Mouse (Mus musculus) lung, embryonic 14.5 days (tissue): Measurements from ENCODE around the gene Angptl7. TPM values are rescaled to one million over a fixed set of nuclear protein-coding genes. Genes with fewer than 3 reads are reported as not detected.

Source experiments
- ATAC-seq: fragments of 200-750 bp; cut with Nextera tagmentation; 2 replicates; pipeline ENCODE4 v1.8.0; 2017; ENCODE audit warnings: mild to moderate bottlenecking, moderate TSS enrichment, moderate library complexity; ENCODE audit not compliant: insufficient read depth
- DNase-seq: peaks from one replicate; pipeline ENCODE4 v3.0.0-alpha.2; 2015
- H3K27ac ChIP-seq: fragments of 300-500 bp; sonication (generic); 2 replicates; pipeline ENCODE4 v1.5.1; 2014; ENCODE audit warnings: low read depth, mild to moderate bottlenecking, moderate library complexity
- H3K27me3 ChIP-seq: fragments of 300-500 bp; sonication (generic); 2 replicates; pipeline ENCODE4 v1.6.1; 2014; ENCODE audit warnings: low read length, control low read depth; ENCODE audit not compliant: insufficient read depth
- H3K36me3 ChIP-seq: fragments of 300-500 bp; sonication (generic); 2 replicates; pipeline ENCODE4 v1.6.1; 2014; ENCODE audit warnings: control low read depth; ENCODE audit not compliant: insufficient read depth
- H3K4me1 ChIP-seq: fragments of 300-500 bp; sonication (generic); 2 replicates; pipeline ENCODE4 v1.6.1; 2014; ENCODE audit warnings: antibody characterized with exemption, control low read depth; ENCODE audit not compliant: insufficient read depth
- H3K4me2 ChIP-seq: fragments of 300-500 bp; sonication (generic); 2 replicates; pipeline ENCODE4 v1.6.1; 2014; ENCODE audit warnings: mild to moderate bottlenecking
- H3K4me3 ChIP-seq: fragments of 300-500 bp; sonication (generic); 2 replicates; pipeline ENCODE4 v1.5.1; 2014; ENCODE audit warnings: low read depth, low read length
- H3K9ac ChIP-seq: fragments of 300-500 bp; sonication (generic); 2 replicates; pipeline ENCODE4 v1.6.1; 2014
- H3K9me3 ChIP-seq: fragments of 300-500 bp; sonication (generic); 2 replicates; pipeline ENCODE4 v1.6.1; 2016; ENCODE audit warnings: low read depth, low read length, control low read depth
- CTCF ChIP-seq: IDR thresholded peaks from 2 replicates; pipeline ENCODE4 v1.5.1; 2016; ENCODE audit warnings: antibody characterized with exemption, low read depth
- WGBS: fragments of 180-500 bp; shearing (Covaris S2); extraction: QIAGEN DNeasy Blood & Tissue Kit; methylation state at CpG from one replicate; pipeline ENCODE4 v1.1.7; 2014; 5-methylcytosine and 5-hydroxymethylcytosine counted together
- polyA plus RNA-seq: library from polyadenylated mRNA; unstranded; fragments of >200 nt; fragmentation: Nextera tagmentation; extraction: Ambion mirVana; gene quantifications from 2 replicates; pipeline ENCODE4 v1.2.1, GENCODE M21; 2014

Gene Angptl7
- polyA plus RNA-seq, 1 experiment from 2014 or later, result 0.75 TPM

- Histone ChIP-seq H3K4me3 (no peak overlapping the region), H3K4me1 (no peaks in the 10 kb centered on the region), H3K27me3 (no peaks in the 10 kb centered on the region), H3K36me3 (peaks cover 93% of the 10 kb centered on the region), H3K9ac (no peak overlapping the region), H3K27ac (no peak overlapping the region), H3K4me2 (no peak overlapping the region), H3K9me3 (no peaks in the 10 kb centered on the region)
- WGBS, result 72% methylated on average over 14 of the region's 14 CpGs
- DNase-seq (peak; percentile 72), ATAC-seq (peak; percentile 65; the same call in 1 of the 2 replicates)
- TF ChIP-seq CTCF, result peak; percentile 53
Measured at GRCm38 (mm10) chr4:148463208-148463960, 36.9 kb downstream of the Angptl7 start.

GRCm38 (mm10) chr4:148462717-148463116 lies 37.5 kb downstream of the Angptl7 start:
- no peaks in the 10 kb centered on the region for H3K4me1 ChIP-seq
- ATAC-seq, result peak; percentile 14; the same call in 1 of the 2 replicates
- WGBS, result 94% methylated on average over 13 of the region's 13 CpGs
- H3K4me2 ChIP-seq, result no peak overlapping the region
- no peak overlapping the region for H3K27ac ChIP-seq
- no peaks in the 10 kb centered on the region for H3K9me3 ChIP-seq
- no peak for DNase-seq
- no peak for TF ChIP-seq CTCF
- no peaks in the 10 kb centered on the region for H3K27me3 ChIP-seq
- H3K36me3 ChIP-seq, result peaks cover 93% of the 10 kb centered on the region
- no peak overlapping the region for H3K9ac ChIP-seq
- H3K4me3 ChIP-seq, result no peak overlapping the region

- no peaks in the 10 kb centered on the region for H3K9me3 ChIP-seq
- TF ChIP-seq CTCF, result peak; percentile 19; the same call in 1 of the 2 replicates
- no peak overlapping the region for H3K9ac ChIP-seq
- H3K4me1 ChIP-seq, result no peaks in the 10 kb centered on the region
- 79% methylated on average over 4 of the region's 4 CpGs for WGBS
- no peak for ATAC-seq
- no peak overlapping the region for H3K4me2 ChIP-seq
- H3K36me3 ChIP-seq, result peaks cover 94% of the 10 kb centered on the region
- H3K27me3 ChIP-seq, result no peaks in the 10 kb centered on the region
- H3K27ac ChIP-seq, result no peak overlapping the region
- no peak for DNase-seq
- H3K4me3 ChIP-seq, result no peak overlapping the region
Measured at GRCm38 (mm10) chr4:148461772-148462171, 38.5 kb downstream of the Angptl7 start.

- H3K9ac ChIP-seq, result no peak overlapping the region
- no peak for TF ChIP-seq CTCF
- no peaks in the 10 kb centered on the region for H3K4me1 ChIP-seq
- H3K27ac ChIP-seq, result no peak overlapping the region
- H3K4me2 ChIP-seq, result no peak overlapping the region
- no peak for DNase-seq
- 88% methylated on average over 12 of the region's 12 CpGs for WGBS
- H3K27me3 ChIP-seq, result no peaks in the 10 kb centered on the region
- ATAC-seq, result no peak
- no peaks in the 10 kb centered on the region for H3K9me3 ChIP-seq
- H3K4me3 ChIP-seq, result no peak overlapping the region
- peaks cover 94% of the 10 kb centered on the region for H3K36me3 ChIP-seq
Measured at GRCm38 (mm10) chr4:148460656-148461284, 39.5 kb downstream of the Angptl7 start.

GRCm38 (mm10) chr4:148455477-148456025 lies 44.7 kb downstream of the Angptl7 start:
- no peak for ATAC-seq
- WGBS, result 90% methylated on average over 5 of the region's 5 CpGs
- Histone ChIP-seq H3K4me1 (no peaks in the 10 kb centered on the region), H3K27ac (no peak overlapping the region), H3K9me3 (no peaks in the 10 kb centered on the region), H3K9ac (no peak overlapping the region), H3K4me2 (no peak overlapping the region), H3K27me3 (no peaks in the 10 kb centered on the region), H3K36me3 (peaks cover 80% of the 10 kb centered on the region), H3K4me3 (no peak overlapping the region)
- no peak for TF ChIP-seq CTCF
- no peak for DNase-seq

GRCm38 (mm10) chr4:148453707-148454106 lies 46.6 kb downstream of the Angptl7 start:
- WGBS, result 93% methylated on average over 11 of the region's 11 CpGs
- no peak overlapping the region for H3K27ac ChIP-seq

GRCm38 (mm10) chr4:148448853-148449245 lies 51.4 kb downstream of the Angptl7 start:
- Histone ChIP-seq H3K9ac (peak overlapping the region; percentile 86), H3K27me3 (no peaks in the 10 kb centered on the region), H3K9me3 (no peaks in the 10 kb centered on the region), H3K4me1 (peaks cover 3% of the 10 kb centered on the region; the same call in 1 of the 2 replicates), H3K27ac (no peak overlapping the region), H3K4me3 (peak overlapping the region; percentile 96), H3K4me2 (peak overlapping the region; percentile 79), H3K36me3 (peaks cover 17% of the 10 kb centered on the region)
- DNase-seq (peak; percentile 13), ATAC-seq (no peak)
- no peak for TF ChIP-seq CTCF
- 0% methylated on average over 15 of the region's 15 CpGs for WGBS

More at GRCm38 (mm10) chr4:148453707-148454106, 46.6 kb downstream of the Angptl7 start:
- ATAC-seq, result no peak
- TF ChIP-seq CTCF, result no peak
- H3K4me3 ChIP-seq, result no peak overlapping the region
- H3K36me3 ChIP-seq, result peaks cover 64% of the 10 kb centered on the region
- H3K9ac ChIP-seq, result no peak overlapping the region
- H3K9me3 ChIP-seq, result no peaks in the 10 kb centered on the region
- H3K27me3 ChIP-seq, result no peaks in the 10 kb centered on the region
- DNase-seq, result no peak
- no peaks in the 10 kb centered on the region for H3K4me1 ChIP-seq
- H3K4me2 ChIP-seq, result no peak overlapping the region
